Mouse (Mus musculus): ENCODE results near the gene Lalba. TPM values are rescaled to one million over a fixed set of nuclear protein-coding genes. Genes with fewer than 3 reads are reported as not detected.

Gene Lalba
- total RNA-seq, 1 experiment = not detected

DNA sequence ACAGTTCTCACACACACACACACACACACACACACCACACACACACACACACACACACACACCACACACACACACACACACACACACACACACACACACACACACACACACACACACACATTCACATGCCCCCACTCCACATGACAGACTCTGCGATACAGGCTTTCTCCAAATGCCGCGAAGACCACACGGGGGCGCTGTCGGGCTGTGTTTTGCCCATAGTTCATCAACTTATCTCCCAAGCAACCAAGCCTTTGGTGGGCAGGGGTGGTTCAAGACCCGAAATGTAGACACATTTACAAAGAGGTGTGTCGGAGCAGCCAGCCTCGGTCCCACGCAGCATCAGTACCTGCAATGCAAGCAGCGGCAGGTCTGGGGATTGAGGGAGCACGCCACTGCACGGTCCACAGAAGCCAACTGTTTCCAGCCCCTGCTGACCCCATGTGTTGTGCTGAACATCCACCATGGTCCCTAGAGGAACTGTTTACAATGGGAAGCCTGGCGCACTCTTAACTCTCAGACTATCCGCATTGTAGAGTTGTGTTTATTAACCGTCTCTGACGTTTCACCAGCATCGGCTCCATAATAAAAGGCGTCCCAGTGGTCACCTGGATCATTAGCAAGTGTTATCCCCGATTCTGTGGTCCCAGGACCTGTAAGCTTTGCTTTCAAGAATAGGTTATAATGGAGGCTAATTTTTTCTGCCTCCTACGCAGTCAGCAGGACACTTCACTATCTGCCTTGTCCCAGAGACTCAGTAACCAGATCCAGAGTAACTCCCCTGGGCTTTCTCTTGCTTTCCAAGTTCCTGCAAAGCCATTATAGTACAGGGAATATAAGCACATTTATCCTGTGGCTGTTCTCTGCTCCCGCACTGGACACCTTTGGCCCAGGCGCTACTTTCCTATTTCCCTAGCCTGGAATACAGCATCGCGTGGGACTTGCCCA is 28.2 kb upstream of the Lalba start:
- peak overlapping the region; percentile 64; the same call in 1 of the 2 replicates for H3K9ac ChIP-seq (ENCODE audit: insufficient read depth, low read depth, low read length, poor library complexity, severe bottlenecking)
- no peak overlapping the region for H3K27ac ChIP-seq (ENCODE audit: insufficient read depth, low read depth, low read length, poor library complexity, severe bottlenecking)
- peak overlapping the region; percentile 45 to 50 for H3K4me3 ChIP-seq (ENCODE audit: insufficient read depth in 1 of 2, low read depth in 1 of 2, low read length in 2 of 2, poor library complexity in 1 of 2, severe bottlenecking in 1 of 2)

GRCm38 (mm10) chr15:98509387-98509786 is 26.9 kb upstream of the Lalba start:
- Histone ChIP-seq H3K4me1 (ENCODE audit: control insufficient read depth in 2 of 2, insufficient read depth in 2 of 2, low read length in 2 of 2, poor library complexity in 1 of 2) (peaks cover 0 to 8% of the 10 kb centered on the region in 2 experiments; a peak in 1 of 4 replicates), H3K4me3 (ENCODE audit: insufficient read depth in 1 of 2, low read depth in 1 of 2, low read length in 2 of 2, poor library complexity in 1 of 2, severe bottlenecking in 1 of 2) (no peak overlapping the region), H3K9ac (ENCODE audit: insufficient read depth, low read depth, low read length, poor library complexity, severe bottlenecking) (no peak overlapping the region), H3K9me3 (ENCODE audit: control insufficient read depth, insufficient read depth, low read depth, low read length) (no peaks in the 10 kb centered on the region), H3K36me3 (ENCODE audit: control insufficient read depth, insufficient read depth, low read length, poor library complexity, severe bottlenecking) (no peaks in the 10 kb centered on the region), H3K27ac (ENCODE audit: insufficient read depth, low read depth, low read length, poor library complexity, severe bottlenecking) (no peak overlapping the region)
- TF ChIP-seq CHD2 (IDR thresholded peaks at IDR 0.05; ENCODE audit: low read depth, low read length) = no peak
- TF ChIP-seq ZC3H11A (IDR thresholded peaks at IDR 0.05; ENCODE audit: borderline replicate concordance, low read depth, low read length) = no peak
- TF ChIP-seq MAFK (IDR thresholded peaks at IDR 0.05; ENCODE audit: insufficient read depth, low read depth, low read length) = no peak
- no peak for TF ChIP-seq ZNF384 (IDR thresholded peaks at IDR 0.05; ENCODE audit: low read depth, low read length)
- no peak for TF ChIP-seq HCFC1 (IDR thresholded peaks at IDR 0.05; ENCODE audit: borderline replicate concordance, insufficient read depth, low read length)
- DNase-seq (ENCODE audit: low read depth, low spot score) = no peak
- in situ Hi-C loops (cut with MboI; ENCODE audit: low sequenced_read_pairs in 2 of 2, unreplicated experiment in 2 of 2) = no loop called here

More for the DNA sequence above, 28.2 kb upstream of the Lalba start:
- TF ChIP-seq HCFC1 (IDR thresholded peaks at IDR 0.05; ENCODE audit: borderline replicate concordance, insufficient read depth, low read length) (no peak), ZNF384 (IDR thresholded peaks at IDR 0.05; ENCODE audit: low read depth, low read length) (no peak), ZC3H11A (IDR thresholded peaks at IDR 0.05; ENCODE audit: borderline replicate concordance, low read depth, low read length) (peak; percentile 20; the same call in 1 of the 2 replicates), CHD2 (IDR thresholded peaks at IDR 0.05; ENCODE audit: low read depth, low read length) (no peak), MAFK (IDR thresholded peaks at IDR 0.05; ENCODE audit: insufficient read depth, low read depth, low read length) (no peak)
- in situ Hi-C loops (cut with MboI; ENCODE audit: low sequenced_read_pairs in 2 of 2, unreplicated experiment in 2 of 2) = no loop called here
- Histone ChIP-seq H3K9me3 (ENCODE audit: control insufficient read depth, insufficient read depth, low read depth, low read length) (no peaks in the 10 kb centered on the region), H3K4me1 (ENCODE audit: control insufficient read depth in 2 of 2, insufficient read depth in 2 of 2, low read length in 2 of 2, poor library complexity in 1 of 2) (peaks cover 0 to 8% of the 10 kb centered on the region in 2 experiments; a peak in 1 of 4 replicates), H3K36me3 (ENCODE audit: control insufficient read depth, insufficient read depth, low read length, poor library complexity, severe bottlenecking) (no peaks in the 10 kb centered on the region)
- DNase-seq (ENCODE audit: low read depth, low spot score) = peak; percentile 86

- H3K27ac ChIP-seq (ENCODE audit: insufficient read depth, low read depth, low read length, poor library complexity, severe bottlenecking) = no peak overlapping the region
- H3K4me1 ChIP-seq (ENCODE audit: control insufficient read depth in 2 of 2, insufficient read depth in 2 of 2, low read length in 2 of 2, poor library complexity in 1 of 2) = peaks cover 0 to 8% of the 10 kb centered on the region in 2 experiments; a peak in 1 of 4 replicates
- H3K9me3 ChIP-seq (ENCODE audit: control insufficient read depth, insufficient read depth, low read depth, low read length) = no peaks in the 10 kb centered on the region
- H3K4me3 ChIP-seq (ENCODE audit: insufficient read depth in 1 of 2, low read depth in 1 of 2, low read length in 2 of 2, poor library complexity in 1 of 2, severe bottlenecking in 1 of 2) = peak overlapping the region; percentile 25 to 29; a peak in 3 of 4 replicates
- DNase-seq (ENCODE audit: low read depth, low spot score) = no peak
- H3K9ac ChIP-seq (ENCODE audit: insufficient read depth, low read depth, low read length, poor library complexity, severe bottlenecking) = peak overlapping the region; percentile 76
- in situ Hi-C loops (cut with MboI; ENCODE audit: low sequenced_read_pairs in 2 of 2, unreplicated experiment in 2 of 2) = no loop called here
- TF ChIP-seq HCFC1 (IDR thresholded peaks at IDR 0.05; ENCODE audit: borderline replicate concordance, insufficient read depth, low read length) = no peak
- no peak for TF ChIP-seq CHD2 (IDR thresholded peaks at IDR 0.05; ENCODE audit: low read depth, low read length)
- no peak for TF ChIP-seq MAFK (IDR thresholded peaks at IDR 0.05; ENCODE audit: insufficient read depth, low read depth, low read length)
- no peak for TF ChIP-seq ZNF384 (IDR thresholded peaks at IDR 0.05; ENCODE audit: low read depth, low read length)
- no peak for TF ChIP-seq ZC3H11A (IDR thresholded peaks at IDR 0.05; ENCODE audit: borderline replicate concordance, low read depth, low read length)
- no peaks in the 10 kb centered on the region for H3K36me3 ChIP-seq (ENCODE audit: control insufficient read depth, insufficient read depth, low read length, poor library complexity, severe bottlenecking)
Measured at GRCm38 (mm10) chr15:98507321-98507720, 24.8 kb upstream of the Lalba start.

DNA sequence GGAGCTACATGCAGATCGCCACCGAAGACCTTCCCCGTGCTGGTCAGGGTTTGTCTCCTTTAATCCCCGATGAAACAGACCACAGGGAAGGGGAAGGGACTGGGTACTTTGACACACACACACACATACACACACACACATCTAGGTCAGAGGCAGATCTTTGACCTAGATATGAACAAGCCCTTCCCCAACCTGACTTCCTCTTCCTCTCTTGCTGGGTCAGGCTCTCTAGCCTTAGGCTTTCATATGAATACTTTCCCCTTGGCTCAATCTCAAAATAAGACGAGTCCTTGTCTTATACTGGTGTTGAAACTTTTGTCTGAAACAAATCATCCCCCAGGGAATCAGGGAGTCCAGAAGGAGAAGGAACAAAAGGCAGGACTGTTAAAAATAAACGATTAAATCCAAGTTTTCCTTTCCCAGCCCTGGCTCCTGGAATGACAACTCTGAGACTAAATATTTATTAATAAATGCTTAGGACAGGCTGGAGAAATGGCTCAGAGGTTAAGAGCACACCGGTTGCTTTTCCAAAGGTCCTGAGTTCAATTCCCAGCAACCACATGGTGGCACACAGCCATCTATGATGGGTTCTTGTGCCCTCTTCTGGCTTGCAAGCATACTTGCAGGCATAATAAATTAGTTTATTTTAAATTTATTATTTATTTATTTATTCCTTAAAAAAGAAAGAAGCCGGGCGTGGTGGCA is 23.9 kb upstream of the Lalba start:
- Histone ChIP-seq H3K9me3 (ENCODE audit: control insufficient read depth, insufficient read depth, low read depth, low read length) (no peaks in the 10 kb centered on the region), H3K36me3 (ENCODE audit: control insufficient read depth, insufficient read depth, low read length, poor library complexity, severe bottlenecking) (no peaks in the 10 kb centered on the region), H3K9ac (ENCODE audit: insufficient read depth, low read depth, low read length, poor library complexity, severe bottlenecking) (no peak overlapping the region), H3K4me3 (ENCODE audit: insufficient read depth in 1 of 2, low read depth in 1 of 2, low read length in 2 of 2, poor library complexity in 1 of 2, severe bottlenecking in 1 of 2) (no peak overlapping the region), H3K4me1 (ENCODE audit: control insufficient read depth in 2 of 2, insufficient read depth in 2 of 2, low read length in 2 of 2, poor library complexity in 1 of 2) (peaks cover 0 to 8% of the 10 kb centered on the region in 2 experiments; a peak in 1 of 4 replicates), H3K27ac (ENCODE audit: insufficient read depth, low read depth, low read length, poor library complexity, severe bottlenecking) (no peak overlapping the region)
- no peak for DNase-seq (ENCODE audit: low read depth, low spot score)
- no peak for TF ChIP-seq ZC3H11A (IDR thresholded peaks at IDR 0.05; ENCODE audit: borderline replicate concordance, low read depth, low read length)
- in situ Hi-C loops (cut with MboI; ENCODE audit: low sequenced_read_pairs in 2 of 2, unreplicated experiment in 2 of 2) = no loop called here

Measured in ES-E14 (cell line).